8 mouse cellular contexts compared by ENCODE assay signal in the genomic region with DNA sequence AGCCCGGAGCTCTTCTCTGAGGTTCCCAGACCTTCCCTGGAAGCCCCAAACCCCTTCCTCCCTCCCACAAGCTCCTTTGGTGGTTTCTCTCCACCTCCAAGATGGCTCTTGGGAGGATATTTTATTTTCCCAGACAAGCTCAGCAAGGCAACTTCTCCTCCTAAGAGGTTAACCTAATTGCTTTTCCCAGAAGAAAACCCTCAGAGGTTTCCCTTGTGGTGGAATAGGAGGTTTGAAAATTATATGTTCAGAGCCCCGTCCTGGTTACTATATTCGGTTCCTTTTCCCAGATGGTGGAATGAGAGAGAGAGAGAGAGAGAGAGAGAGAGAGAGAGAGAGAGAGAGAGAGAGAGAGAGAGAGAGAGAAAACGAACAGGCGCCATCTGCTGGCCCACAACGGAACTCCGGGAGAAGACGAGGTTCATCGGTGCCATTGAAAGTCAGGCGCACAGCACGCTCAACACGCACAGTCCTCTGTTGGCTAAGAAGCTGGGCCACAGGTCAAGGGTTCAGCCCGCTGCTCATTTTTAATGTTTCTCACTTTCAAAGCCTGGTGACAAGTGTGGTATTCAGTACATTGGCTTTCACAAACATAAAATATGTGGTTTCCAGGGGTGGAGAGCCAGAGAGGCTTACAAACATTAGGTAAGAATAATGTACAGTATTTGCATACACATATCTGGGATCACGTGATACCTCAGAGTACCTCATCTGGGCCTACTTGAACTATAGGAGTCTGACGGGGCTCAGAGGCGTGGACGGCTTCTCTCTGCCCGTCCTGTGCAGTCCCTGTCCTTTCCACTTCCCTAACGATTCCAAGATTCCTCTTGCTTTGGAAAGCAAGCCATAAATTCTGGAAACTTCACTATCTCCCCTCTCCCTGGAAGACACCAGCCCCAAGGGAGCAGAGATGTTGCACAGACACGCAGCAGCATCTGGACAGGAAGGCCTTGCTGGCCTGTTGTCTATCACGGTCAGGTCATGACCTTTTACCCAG. TPM values are rescaled to one million over a fixed set of nuclear protein-coding genes. Genes with fewer than 3 reads are reported as not detected.
DNase-seq lines count a peak whose midpoint lies in the region; ATAC-seq and TF ChIP-seq lines count a peak whose summit lies in the region.

No protein-coding gene starts in this region.

- peaks cover 16% of the 10 kb centered on the region; the same call in 1 of the 2 replicates for H3K4me1 ChIP-seq in forebrain, embryonic 12.5 days
- H3K4me1 ChIP-seq in hindbrain, embryonic 13.5 days (replicated peaks): peaks cover 10% of the 10 kb centered on the region

- H3K36me3 ChIP-seq in forebrain, embryonic 12.5 days (replicated peaks): no peaks in the 10 kb centered on the region
- H3K36me3 ChIP-seq in hindbrain, embryonic 13.5 days: no peaks in the 10 kb centered on the region

- peak; percentile 76 for DNase-seq in layer of hippocampus, adult 11-12 months (ENCODE audit: low spot score)
- no peak for DNase-seq in layer of hippocampus, adult 9-11 months
- peak; percentile 83 for DNase-seq in brain, embryonic 14.5 days (ENCODE audit: low read depth)
- DNase-seq in left cerebral cortex, postnatal 25 days (ENCODE audit: low spot score in 2 of 2): peak; percentile 65 to 70
- peak; percentile 44 to 79 for DNase-seq in spleen, postnatal 10 days (ENCODE audit: low spot score in 2 of 2)

- no peak overlapping the region for H3K4me2 ChIP-seq in forebrain, embryonic 12.5 days
- no peak overlapping the region for H3K4me2 ChIP-seq in hindbrain, embryonic 13.5 days

- TF ChIP-seq POLR2A in brain, embryonic 14.5 days (IDR thresholded peaks at IDR 0.05; ENCODE audit: borderline replicate concordance, extremely low read depth, insufficient read depth, insufficient read length, poor library complexity, severe bottlenecking): no peak

- H3K4me3 ChIP-seq in forebrain, embryonic 12.5 days (replicated peaks): no peak overlapping the region
- H3K4me3 ChIP-seq in hindbrain, embryonic 13.5 days: no peak overlapping the region

- H3K9ac ChIP-seq in forebrain, embryonic 12.5 days: no peak overlapping the region
- H3K9ac ChIP-seq in hindbrain, embryonic 13.5 days: no peak overlapping the region

- TF ChIP-seq CTCF in brain, embryonic 14.5 days (IDR thresholded peaks at IDR 0.05; ENCODE audit: borderline replicate concordance, extremely low read depth, insufficient read depth, insufficient read length): peak; percentile 83

- H3K9me3 ChIP-seq in forebrain, embryonic 12.5 days: no peaks in the 10 kb centered on the region
- H3K9me3 ChIP-seq in hindbrain, embryonic 13.5 days: no peaks in the 10 kb centered on the region

- 52% methylated on average over 21 of the region's 21 CpGs for WGBS in forebrain, embryonic 12.5 days
- 36% methylated on average over 21 of the region's 21 CpGs for WGBS in hindbrain, embryonic 13.5 days

- intact Hi-C loops in left cerebral cortex, postnatal 25 days (cut with DNase I): no loop called here

- H3K27me3 ChIP-seq in forebrain, embryonic 12.5 days: no peaks in the 10 kb centered on the region
- no peaks in the 10 kb centered on the region for H3K27me3 ChIP-seq in hindbrain, embryonic 13.5 days

- peak overlapping the region; percentile 76 for H3K27ac ChIP-seq in forebrain, embryonic 12.5 days
- 0 out of 2 replicates have a peak overlapping the region, but pooled peaks have one; percentile 20 for H3K27ac ChIP-seq in hindbrain, embryonic 13.5 days

- ATAC-seq in forebrain, embryonic 12.5 days (ENCODE audit: low FRiP score): no peak
- peak; percentile 53; the same call in 1 of the 2 replicates for ATAC-seq in hindbrain, embryonic 13.5 days (ENCODE audit: low FRiP score)
- peak; percentile 65; the same call in 1 of the 2 replicates for ATAC-seq in megakaryocyte-erythroid progenitor cell, adult 5-6 weeks (replicated peaks; ENCODE audit: low FRiP score, low TSS enrichment, poor library complexity, severe bottlenecking)

RNA-seq across cellular contexts. Expression of a gene that starts 33.7 kb away (rescaled TPM):
- polyA plus RNA-seq in brain, embryonic 14.5 days (2012; rRNA removed): 80.2 and 81.0 TPM in 2 replicates
- polyA plus RNA-seq in forebrain, embryonic 12.5 days (2016; fragmentation: Nextera tagmentation; extraction: Ambion mirVana): 91.5 and 96.5 TPM in 2 replicates
- 44.6 and 53.1 TPM in 2 replicates for polyA plus RNA-seq in hindbrain, embryonic 13.5 days (2015; fragmentation: Nextera tagmentation; extraction: Ambion mirVana)
- total RNA-seq in left cerebral cortex, postnatal 25 days (2021): 10 to 100 TPM; 35.3 to 42.8 TPM
- 76.1 and 121 TPM in 2 replicates for total RNA-seq in megakaryocyte-erythroid progenitor cell, adult 5-6 weeks (2014; fragmentation: Nextera tagmentation)
- total RNA-seq in megakaryocyte-erythroid progenitor cell, adult 5-6 weeks (2017): 12.4 and 18.5 TPM in 2 replicates
